ENCODE assay signal across 11 mouse cellular contexts in the genomic region with DNA sequence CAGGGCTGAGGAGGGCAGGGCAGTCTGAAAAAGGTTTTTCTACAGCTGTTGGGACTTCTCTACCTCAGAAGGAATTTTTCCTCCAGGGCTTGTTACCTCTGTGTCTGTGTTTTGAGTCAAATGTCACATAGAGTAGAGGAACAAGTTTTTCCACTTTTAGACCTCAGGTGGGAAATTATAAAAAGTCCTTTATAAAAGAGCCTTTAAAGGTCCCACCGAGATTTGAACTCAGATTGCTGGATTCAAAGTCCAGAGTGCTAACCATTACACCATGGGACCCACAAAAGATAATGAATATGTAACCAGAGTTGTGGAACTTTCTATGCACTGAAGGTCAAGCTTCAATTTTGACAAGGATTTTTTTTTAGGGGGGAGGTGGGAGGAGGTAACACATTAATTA. TPM values are rescaled to one million over a fixed set of nuclear protein-coding genes. Genes with fewer than 3 reads are reported as not detected.
DNase-seq lines count a peak whose midpoint lies in the region; ATAC-seq and TF ChIP-seq lines count a peak whose summit lies in the region.
"Had no signal": no experiment of that assay in that cellular context is flagged by ENCODE, and none has a peak within 500 bp of the region (broad histone marks: within the 10 kb centered on the region; RNA-seq: fewer than 3 reads in every experiment).

No protein-coding gene starts in this region.

- peak; percentile 74 for DNase-seq in lung, embryonic 14.5 days
- no peak for DNase-seq in lung, postnatal 14 days
- DNase-seq in embryo, embryonic 9.5 days (ENCODE audit: extremely low spot score) = peak; percentile 76
- no peak for DNase-seq in T-cell, adult 2 months (ENCODE audit: low spot score)
- no peak for DNase-seq in layer of hippocampus, postnatal 36 days
- no peak for DNase-seq in cerebellum, adult 2 months
- DNase-seq: lung, adult 2 months had no signal

- H3K4me3 ChIP-seq in lung, embryonic 14.5 days (ENCODE audit: low read depth, low read length) = no peak overlapping the region
- H3K4me3 ChIP-seq in hindbrain, embryonic 16.5 days (ENCODE audit: low read length) = peak overlapping the region; percentile 18
- H3K4me3 ChIP-seq in stomach, embryonic 14.5 days (ENCODE audit: low read depth, low read length) = no peak overlapping the region
- no peak overlapping the region for H3K4me3 ChIP-seq in cerebellum, adult 2 months (replicated peaks; ENCODE audit: insufficient read depth, low read depth, low read length)

- H3K9me3 ChIP-seq in lung, embryonic 14.5 days (ENCODE audit: low read depth, low read length) = no peaks in the 10 kb centered on the region
- H3K9me3 ChIP-seq in hindbrain, embryonic 16.5 days (ENCODE audit: control insufficient read depth, low read length) = no peaks in the 10 kb centered on the region
- no peaks in the 10 kb centered on the region for H3K9me3 ChIP-seq in stomach, embryonic 14.5 days (ENCODE audit: control insufficient read depth, low read depth, low read length)

- no peak for TF ChIP-seq POLR2A in cerebellum, adult 2 months (IDR thresholded peaks at IDR 0.05; ENCODE audit: borderline replicate concordance, insufficient read depth, low read length)

- H3K4me1 ChIP-seq in lung, embryonic 14.5 days (ENCODE audit: insufficient read depth) = no peaks in the 10 kb centered on the region; the same call in 1 of the 2 replicates
- no peaks in the 10 kb centered on the region for H3K4me1 ChIP-seq in hindbrain, embryonic 16.5 days (ENCODE audit: control insufficient read depth, insufficient read depth, low read depth, low read length)
- no peaks in the 10 kb centered on the region for H3K4me1 ChIP-seq in stomach, embryonic 14.5 days (ENCODE audit: control insufficient read depth, insufficient read depth, low read length)
- H3K4me1 ChIP-seq in cerebellum, adult 2 months (ENCODE audit: control insufficient read depth, insufficient read depth, low read length) = no peaks in the 10 kb centered on the region

- 6% methylated on average over 1 of the region's 1 CpGs for WGBS in lung, embryonic 14.5 days
- 11% methylated on average over 1 of the region's 1 CpGs for WGBS in hindbrain, embryonic 16.5 days
- 6% methylated on average over 1 of the region's 1 CpGs for WGBS in stomach, embryonic 14.5 days
- 14% methylated on average over 1 of the region's 1 CpGs for WGBS in cerebellum, adult 2 months

- ATAC-seq in lung, embryonic 14.5 days (ENCODE audit: insufficient read depth) = no peak
- no peak for ATAC-seq in hindbrain, embryonic 16.5 days
- ATAC-seq in stomach, embryonic 14.5 days (ENCODE audit: insufficient number of reproducible peaks, insufficient read depth, low FRiP score, low read depth) = peak; percentile 37; the same call in 1 of the 2 replicates

- H3K27ac ChIP-seq in lung, embryonic 14.5 days (ENCODE audit: low read depth) = no peak overlapping the region
- H3K27ac ChIP-seq in hindbrain, embryonic 16.5 days (ENCODE audit: low read depth, low read length) = no peak overlapping the region
- no peak overlapping the region for H3K27ac ChIP-seq in stomach, embryonic 14.5 days (ENCODE audit: low read length)
- no peak overlapping the region for H3K27ac ChIP-seq in cerebellum, adult 2 months (ENCODE audit: insufficient read depth, low read length)

- H3K4me2 ChIP-seq in lung, embryonic 14.5 days = peak overlapping the region; percentile 45
- peak overlapping the region; percentile 40 for H3K4me2 ChIP-seq in hindbrain, embryonic 16.5 days (ENCODE audit: low read length)
- H3K4me2 ChIP-seq in stomach, embryonic 14.5 days (replicated peaks; ENCODE audit: low read depth, low read length) = no peak overlapping the region

- no peak for TF ChIP-seq CTCF in lung, embryonic 14.5 days (IDR thresholded peaks at IDR 0.05; ENCODE audit: low read depth)
- no peak for TF ChIP-seq CTCF in cerebellum, adult 2 months (IDR thresholded peaks at IDR 0.05; ENCODE audit: borderline replicate concordance, insufficient read depth, low read depth, low read length)

- no peaks in the 10 kb centered on the region for H3K27me3 ChIP-seq in lung, embryonic 14.5 days (ENCODE audit: insufficient read depth, low read length)
- peaks cover under 1% of the 10 kb centered on the region; the same call in 1 of the 2 replicates for H3K27me3 ChIP-seq in hindbrain, embryonic 16.5 days (replicated peaks; ENCODE audit: control insufficient read depth, insufficient read depth, low read length)
- no peaks in the 10 kb centered on the region for H3K27me3 ChIP-seq in stomach, embryonic 14.5 days (ENCODE audit: control insufficient read depth, insufficient read depth, low read length)
- peaks cover 1% of the 10 kb centered on the region; the same call in 1 of the 2 replicates for H3K27me3 ChIP-seq in cerebellum, adult 2 months (ENCODE audit: control insufficient read depth, insufficient read depth, low read length)

- H3K36me3 ChIP-seq in lung, embryonic 14.5 days (ENCODE audit: insufficient read depth) = no peaks in the 10 kb centered on the region
- H3K36me3 ChIP-seq in hindbrain, embryonic 16.5 days (ENCODE audit: control insufficient read depth, insufficient read depth, low read length) = no peaks in the 10 kb centered on the region
- H3K36me3 ChIP-seq in stomach, embryonic 14.5 days (ENCODE audit: control insufficient read depth, insufficient read depth, low read length) = no peaks in the 10 kb centered on the region

- H3K9ac ChIP-seq in lung, embryonic 14.5 days = no peak overlapping the region
- H3K9ac ChIP-seq in hindbrain, embryonic 16.5 days (ENCODE audit: low read depth, low read length) = no peak overlapping the region
- no peak overlapping the region for H3K9ac ChIP-seq in stomach, embryonic 14.5 days (replicated peaks; ENCODE audit: low read depth, low read length)

RNA-seq across cellular contexts. Expression of gene Gpx5, which starts 24.3 kb away (rescaled TPM):
- polyA plus RNA-seq in lung, embryonic 14.5 days (2014; fragmentation: Nextera tagmentation; extraction: Ambion mirVana) = not detected in 2 replicates
- polyA plus RNA-seq in hindbrain, embryonic 16.5 days (2015; fragmentation: Nextera tagmentation; extraction: Ambion mirVana) = not detected in 2 replicates
- polyA plus RNA-seq in stomach, embryonic 14.5 days (2014; fragmentation: Nextera tagmentation; extraction: Ambion mirVana) = not detected in 2 replicates
- total RNA-seq in layer of hippocampus, postnatal 36 days (2021) = not detected
- not detected in 2 replicates for polyA plus RNA-seq in cerebellum, adult 2 months (2012; rRNA removed)
- total RNA-seq: common myeloid progenitor, adult 5-6 weeks had no signal
- polyA plus RNA-seq: heart, embryonic 16.5 days; lung, adult 2 months had no signal

RNA-seq across cellular contexts. Expression of gene Gpx6, which starts 43.7 kb away (rescaled TPM):
- not detected in 2 replicates for polyA plus RNA-seq in lung, embryonic 14.5 days (2014; fragmentation: Nextera tagmentation; extraction: Ambion mirVana)
- polyA plus RNA-seq in hindbrain, embryonic 16.5 days (2015; fragmentation: Nextera tagmentation; extraction: Ambion mirVana) = 0.26 and 0.64 TPM in 2 replicates
- not detected in 2 replicates for polyA plus RNA-seq in stomach, embryonic 14.5 days (2014; fragmentation: Nextera tagmentation; extraction: Ambion mirVana)
- not detected for total RNA-seq in layer of hippocampus, postnatal 36 days (2021)
- 0.25 and 0.33 TPM in 2 replicates for polyA plus RNA-seq in cerebellum, adult 2 months (2012; rRNA removed)
- total RNA-seq: common myeloid progenitor, adult 5-6 weeks had no signal
- polyA plus RNA-seq: lung, adult 2 months had no signal

Comparison
In these comparisons a context has a peak if more than half of its experiments do, and no peak if none do; other contexts are left out.
1. DNase-seq: peak in lung, embryonic 14.5 days (single experiment) and embryo, embryonic 9.5 days (single experiment); none in lung, postnatal 14 days (single experiment), T-cell, adult 2 months (single experiment), layer of hippocampus, postnatal 36 days (0 of 2) and cerebellum, adult 2 months (0 of 2).